Mouse (Mus musculus) cerebellum, postnatal 25 days (tissue): Measurements from ENCODE around the gene Rex1bd.

ENCODE experiments used
- DNase-seq, 2 experiments: peaks; one replicate each; pipeline ENCODE4 v3.0.0; 2021; ENCODE audit warnings: mixed read lengths in 2 of 2

The Rex1bd gene

DNA sequence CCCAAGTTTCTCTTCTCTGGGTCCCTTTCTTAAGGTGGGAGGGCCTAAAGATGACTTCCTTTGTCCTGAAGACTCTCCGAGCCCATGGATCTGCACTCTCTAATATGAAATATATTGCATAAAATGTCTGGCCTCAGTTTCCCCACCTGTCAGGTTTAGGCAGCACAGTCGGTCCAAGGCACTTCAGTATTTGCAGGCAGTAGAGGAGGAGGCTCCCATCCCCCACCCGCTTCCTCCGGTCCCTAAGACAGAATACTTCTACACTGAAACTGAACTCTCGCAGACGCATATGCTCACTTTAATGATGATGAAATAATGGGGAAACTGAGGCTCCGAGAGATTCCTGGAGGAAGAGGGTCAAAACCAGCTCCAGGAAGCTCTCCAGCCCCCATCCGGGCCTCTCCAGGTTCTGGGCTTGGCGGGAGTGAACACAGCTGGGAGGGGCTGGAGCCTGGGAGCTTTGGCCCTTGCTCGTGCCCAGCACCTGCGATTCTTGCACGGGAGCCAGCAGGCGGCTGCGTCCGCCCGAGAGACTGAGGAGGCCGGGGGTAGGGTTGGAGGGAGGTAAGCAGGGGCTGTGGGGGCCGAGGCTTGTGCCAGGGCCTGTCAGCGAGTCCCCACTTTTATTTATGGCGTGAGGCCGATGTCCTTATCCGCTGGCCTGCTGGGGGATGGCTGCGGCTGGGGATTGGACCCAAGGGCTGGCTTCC is 4.6 kb downstream of the Rex1bd start:
- peak; percentile 65 to 72 for DNase-seq

DNA sequence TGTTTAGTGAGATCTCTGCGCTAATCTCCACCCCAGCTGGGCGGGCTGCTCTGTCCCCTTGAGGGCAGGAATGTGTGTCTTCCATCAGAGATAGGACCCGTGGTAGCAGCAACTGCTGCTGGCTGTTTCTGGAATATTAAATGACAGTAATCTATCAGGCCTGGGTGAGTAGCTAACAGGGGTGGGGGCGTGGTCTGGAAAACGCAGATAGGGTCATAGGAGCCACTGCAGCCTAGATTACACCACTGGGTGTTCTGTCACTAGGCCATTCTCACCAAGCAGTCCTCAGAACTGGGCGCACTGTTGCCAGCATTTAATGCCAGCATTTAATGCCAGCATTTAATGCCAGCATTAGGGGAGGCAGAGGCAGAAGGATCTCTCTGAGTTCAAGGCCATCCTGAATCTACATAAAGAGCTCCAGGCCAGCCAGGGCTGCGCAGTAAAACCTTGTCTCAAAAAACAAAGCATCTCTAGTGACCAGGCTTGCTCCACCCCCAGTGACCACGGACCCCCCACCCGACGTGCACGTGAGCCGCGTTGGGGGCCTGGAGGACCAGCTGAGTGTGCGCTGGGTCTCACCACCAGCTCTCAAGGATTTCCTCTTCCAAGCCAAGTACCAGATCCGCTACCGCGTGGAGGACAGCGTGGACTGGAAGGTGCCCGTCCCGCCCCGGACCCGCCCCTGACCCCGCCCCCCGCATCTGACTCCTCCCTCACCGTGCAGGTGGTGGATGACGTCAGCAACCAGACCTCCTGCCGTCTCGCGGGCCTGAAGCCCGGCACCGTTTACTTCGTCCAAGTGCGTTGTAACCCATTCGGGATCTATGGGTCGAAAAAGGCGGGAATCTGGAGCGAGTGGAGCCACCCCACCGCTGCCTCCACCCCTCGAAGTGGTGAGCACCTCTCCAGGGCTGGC is 5.9 kb downstream of the Rex1bd start:
- peak; percentile 73 to 86 for DNase-seq

DNA sequence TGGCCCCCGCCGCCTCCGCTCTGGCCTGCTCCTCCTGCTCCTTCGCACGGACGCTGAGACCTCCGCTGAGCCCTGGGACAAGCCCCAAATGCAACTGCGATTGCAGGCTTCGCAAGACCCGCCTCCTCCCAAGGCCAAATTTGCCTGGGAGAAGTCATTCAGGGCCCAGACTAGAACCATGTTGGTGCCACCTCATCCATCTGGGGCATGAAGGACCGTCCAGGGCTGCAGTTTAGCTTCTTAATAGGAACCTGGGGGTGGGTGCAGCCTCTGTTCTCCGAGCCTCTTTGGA is 10.8 kb downstream of the Rex1bd start:
- no peak for DNase-seq

DNA sequence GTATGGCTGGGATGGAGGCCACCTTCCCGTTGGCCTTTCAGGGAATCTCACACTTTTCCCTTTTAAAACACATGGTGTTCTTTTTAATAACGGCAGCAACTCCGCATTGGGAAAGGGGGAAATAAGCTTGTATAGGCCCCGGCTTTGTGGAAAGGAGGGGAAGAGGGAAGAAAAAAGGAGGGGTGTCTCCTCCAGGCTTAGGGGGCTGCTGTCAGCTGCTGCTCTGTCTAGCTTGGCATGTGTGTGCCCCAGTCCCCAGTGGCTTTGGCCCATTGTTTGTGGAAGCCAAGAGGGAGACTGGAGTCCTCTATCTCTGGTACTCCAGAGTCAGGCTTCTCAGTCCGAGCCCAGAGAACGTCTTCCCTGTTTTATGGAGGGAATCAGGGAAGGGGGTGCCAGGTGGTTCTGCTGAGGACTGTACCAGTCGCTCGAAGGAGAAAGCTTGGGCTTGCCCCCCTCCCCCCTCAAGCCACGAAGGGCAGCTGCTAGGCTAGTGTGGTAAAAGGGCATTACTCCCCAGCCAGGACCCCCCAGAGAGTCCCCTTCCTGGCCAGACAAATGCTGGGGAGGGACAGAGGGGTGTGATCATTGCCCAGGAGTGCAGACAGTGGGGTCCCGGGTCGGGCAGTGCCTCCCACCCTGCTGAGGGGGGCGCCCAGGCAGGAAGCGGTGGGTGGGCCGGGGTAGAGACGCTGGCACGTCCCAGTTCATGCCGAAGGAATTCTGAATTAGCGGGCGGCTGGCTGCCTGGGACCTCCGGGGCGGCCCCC is 11.4 kb downstream of the Rex1bd start:
- no peak for DNase-seq

DNA sequence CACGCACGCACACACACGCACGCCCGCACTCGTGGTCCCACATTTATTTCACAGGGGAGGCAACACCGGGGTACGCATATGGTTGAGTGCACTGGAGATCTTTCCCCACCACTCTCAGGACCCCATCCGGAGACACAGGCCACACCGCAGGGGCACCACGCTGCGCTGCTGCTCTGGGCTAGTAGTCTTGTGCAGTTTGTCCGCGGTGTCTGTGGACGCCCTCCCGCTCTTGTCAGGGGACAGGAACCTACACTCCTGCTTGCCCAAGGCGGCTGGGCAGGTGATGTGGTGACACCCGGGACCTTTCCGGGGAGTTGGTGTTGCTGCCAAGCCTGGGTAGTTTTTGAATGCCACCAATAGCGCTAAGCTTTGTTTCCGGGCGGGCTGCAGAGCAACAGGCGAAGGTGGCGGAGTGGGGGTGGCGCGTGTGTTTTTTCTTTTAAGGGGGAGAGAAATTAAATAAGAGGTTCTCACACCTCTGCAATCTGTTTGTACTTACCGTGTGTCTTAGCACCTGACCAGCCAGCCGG is 12.1 kb downstream of the Rex1bd start:
- DNase-seq, result no peak

DNA sequence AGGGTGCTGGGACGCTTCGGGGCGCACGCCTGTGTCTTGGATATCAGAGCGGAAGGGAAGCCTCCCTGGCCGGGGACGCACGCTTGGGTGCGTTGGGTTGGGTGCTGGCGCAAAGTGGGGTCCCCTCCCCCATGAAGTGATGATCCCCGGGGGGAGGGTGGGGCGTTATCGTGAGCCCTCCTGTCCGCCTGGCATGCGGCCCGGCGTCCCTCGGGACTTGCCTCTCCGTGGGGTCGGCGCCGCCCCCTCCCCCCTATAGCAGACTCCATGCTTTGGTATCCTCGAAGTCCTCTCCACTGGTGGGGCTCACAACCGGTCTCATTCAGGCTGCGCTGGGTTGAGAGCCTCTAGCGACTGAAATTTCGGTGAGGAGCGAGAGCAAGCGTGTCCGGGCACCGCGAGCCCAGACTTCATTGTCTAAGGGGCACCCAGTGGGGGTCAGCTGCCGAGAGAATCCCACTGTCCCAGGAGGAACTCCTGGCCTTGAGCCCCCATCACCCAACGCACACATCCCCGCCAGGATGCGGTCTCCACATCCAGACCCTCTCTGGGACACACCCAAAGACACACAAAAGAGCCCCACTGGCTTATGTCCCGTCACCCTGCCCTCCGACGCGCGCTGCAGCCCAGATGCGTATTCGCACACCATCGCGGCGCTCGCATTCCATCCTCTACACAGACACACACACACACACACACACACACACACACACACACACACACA is 12.7 kb downstream of the Rex1bd start:
- DNase-seq, result no peak

DNA sequence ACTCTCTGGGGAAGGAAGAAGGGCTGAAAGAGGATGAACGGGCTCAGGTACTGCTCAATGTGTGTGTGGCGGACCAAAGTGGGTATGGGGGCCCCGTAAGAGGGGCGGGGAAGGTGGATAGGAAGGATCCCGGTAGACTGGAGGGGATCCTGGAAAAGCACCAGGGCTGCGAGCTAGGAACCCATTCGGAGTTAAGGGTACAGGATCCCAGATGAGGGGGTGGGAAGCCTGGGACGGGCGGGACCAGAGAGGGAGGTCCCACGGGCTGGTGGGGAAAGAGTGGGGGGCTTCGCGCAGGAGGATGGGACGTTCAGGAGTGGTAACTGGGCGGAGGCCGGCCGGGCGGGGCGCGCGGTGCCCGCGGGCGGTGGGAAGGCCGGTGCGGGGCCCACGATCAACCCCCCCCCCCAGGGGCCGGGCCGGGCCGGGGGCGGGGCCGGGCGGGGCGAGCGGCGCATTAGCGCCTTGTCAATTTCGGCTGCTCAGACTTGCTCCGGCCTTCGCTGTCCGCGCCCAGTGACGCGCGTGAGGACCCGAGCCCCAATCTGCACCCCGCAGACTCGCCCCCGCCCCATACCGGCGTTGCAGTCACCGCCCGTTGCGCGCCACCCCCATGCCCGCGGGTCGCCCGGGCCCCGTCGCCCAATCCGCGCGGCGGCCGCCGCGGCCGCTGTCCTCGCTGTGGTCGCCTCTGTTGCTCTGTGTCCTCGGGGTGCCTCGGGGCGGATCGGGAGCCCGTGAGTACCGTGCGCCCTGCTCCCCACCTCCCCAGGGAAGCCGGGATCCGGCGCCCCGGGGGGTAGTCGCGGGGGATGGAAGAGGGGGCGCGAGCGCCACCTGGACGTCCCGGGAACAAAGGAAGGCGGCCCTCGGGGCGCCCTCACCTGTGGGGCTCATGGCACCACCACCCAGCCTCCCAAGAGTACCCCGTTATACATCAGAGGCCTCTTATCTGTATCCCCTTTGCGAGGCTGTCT is 13.6 kb downstream of the Rex1bd start, which contains the start of gene Crlf1:
TSS of gene Crlf1 (plus strand) at position 495 of the 977 bp plus-strand sequence.
- DNase-seq, result peak in 1 of 2 experiments; percentile 36

DNA sequence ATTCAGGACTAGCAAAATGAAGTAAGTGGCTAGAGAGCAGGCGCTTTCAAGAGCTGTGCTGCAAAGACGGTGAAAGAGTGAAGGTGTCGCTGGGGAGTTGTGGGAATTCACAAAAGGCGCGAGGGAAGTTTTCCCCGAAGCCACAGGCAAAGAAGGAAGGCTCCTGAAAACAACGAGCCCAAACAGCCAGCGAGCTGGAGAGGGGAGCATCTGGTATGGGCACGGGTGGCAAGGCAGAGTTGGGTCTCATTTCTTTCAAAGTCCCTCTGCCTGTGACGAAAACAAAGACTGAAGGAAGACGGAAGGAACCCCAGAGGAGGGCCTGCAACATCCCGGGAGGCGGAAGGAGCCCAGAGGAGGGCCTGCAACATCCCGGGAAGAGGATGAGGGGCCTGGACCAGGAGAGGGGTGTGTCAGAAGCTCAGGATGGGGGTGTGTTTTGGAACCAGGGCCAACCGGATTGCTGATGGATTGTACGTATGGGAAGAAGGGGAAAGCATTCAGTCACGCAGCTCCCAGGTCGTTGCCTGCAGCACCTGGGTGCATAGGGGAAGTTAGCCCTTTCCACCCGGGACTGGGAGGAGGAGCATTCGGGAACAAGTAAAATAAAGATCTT is 15.6 kb downstream of the Rex1bd start:
- no peak for DNase-seq

DNA sequence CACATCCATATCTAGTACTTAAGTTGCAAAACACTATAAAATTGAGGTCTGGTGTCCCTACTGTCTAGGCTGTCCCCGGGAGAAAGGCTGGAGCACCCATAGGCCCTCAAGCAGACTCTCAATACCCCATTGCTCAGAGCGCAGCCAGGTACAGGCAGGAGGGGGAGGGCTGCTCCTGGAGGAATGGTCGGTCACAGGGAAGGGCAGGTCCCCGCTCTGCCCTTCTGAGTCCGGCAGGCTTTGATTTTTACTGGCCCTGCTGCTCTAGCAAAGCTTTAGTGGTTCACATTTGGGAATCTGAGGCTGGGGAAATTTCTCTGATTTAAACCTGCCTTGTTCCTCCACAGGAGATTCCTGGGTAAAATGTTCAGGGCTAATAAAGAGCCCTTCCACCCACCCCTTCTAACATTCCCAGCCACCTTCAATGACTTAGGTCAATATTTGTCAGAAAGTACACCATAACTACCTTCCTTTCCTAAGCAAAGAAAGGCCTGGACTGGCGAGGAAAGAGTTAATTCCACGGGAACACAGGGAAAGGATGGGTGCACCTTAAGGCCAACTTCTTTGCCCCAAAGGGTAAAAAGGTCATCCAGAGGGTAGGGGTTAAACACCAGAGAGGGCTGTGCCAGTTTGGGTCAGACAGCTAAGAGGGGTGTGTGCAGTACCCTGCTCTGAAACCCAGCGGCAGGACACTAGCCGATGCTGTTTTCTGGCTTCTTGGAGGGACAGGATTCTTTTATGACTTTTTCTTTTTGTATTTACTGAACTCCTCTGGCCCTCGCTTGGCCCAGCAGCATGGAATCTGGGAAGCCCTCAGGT is 16.3 kb downstream of the Rex1bd start:
- no peak for DNase-seq

DNA sequence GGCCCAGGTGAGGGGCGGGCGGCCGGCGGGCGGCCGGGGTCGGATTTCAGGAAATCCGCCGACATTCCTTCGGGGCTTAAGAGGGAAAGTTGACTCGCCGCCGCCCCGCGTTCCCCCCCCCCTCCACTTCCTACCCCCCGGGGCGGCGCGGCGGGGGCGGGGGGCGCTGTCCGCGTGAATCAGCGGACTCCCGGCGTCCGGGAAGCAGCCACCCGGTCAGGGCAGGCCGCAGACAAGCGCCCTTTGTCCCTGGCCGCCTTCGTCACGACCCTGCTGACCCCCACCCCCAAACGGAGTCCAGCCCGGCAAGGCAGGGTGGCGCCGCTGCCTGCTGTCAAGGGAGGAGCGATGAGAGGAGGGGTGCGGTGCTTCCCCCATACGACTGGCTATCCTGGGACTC is 17.0 kb downstream of the Rex1bd start:
- DNase-seq, result no peak

DNA sequence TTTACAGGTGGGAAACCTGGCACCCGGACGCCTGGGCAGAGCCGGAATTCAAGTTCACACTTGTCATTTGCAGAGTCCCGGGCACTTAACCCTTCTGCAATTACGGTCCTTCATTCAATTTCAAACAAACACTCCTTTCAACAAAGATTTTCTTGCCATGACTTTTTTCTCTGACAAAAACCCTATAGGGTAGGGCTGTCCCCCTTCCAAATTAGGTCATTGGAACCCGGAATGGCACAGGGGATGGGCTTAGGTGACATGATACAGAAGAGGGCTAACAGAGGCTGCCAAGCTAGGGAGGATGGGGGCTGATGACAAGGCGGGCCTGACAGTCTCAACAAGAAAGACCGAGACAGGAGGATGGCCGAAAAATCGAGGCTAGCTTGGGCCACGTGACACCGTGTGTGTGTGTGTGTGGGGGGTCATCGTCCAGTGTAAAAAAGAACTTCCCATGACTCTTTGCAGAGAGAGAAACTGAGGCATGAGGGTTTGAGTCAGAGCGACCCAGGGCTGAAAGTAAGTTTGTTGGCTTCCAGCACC is 17.6 kb downstream of the Rex1bd start:
- no peak for DNase-seq

DNA sequence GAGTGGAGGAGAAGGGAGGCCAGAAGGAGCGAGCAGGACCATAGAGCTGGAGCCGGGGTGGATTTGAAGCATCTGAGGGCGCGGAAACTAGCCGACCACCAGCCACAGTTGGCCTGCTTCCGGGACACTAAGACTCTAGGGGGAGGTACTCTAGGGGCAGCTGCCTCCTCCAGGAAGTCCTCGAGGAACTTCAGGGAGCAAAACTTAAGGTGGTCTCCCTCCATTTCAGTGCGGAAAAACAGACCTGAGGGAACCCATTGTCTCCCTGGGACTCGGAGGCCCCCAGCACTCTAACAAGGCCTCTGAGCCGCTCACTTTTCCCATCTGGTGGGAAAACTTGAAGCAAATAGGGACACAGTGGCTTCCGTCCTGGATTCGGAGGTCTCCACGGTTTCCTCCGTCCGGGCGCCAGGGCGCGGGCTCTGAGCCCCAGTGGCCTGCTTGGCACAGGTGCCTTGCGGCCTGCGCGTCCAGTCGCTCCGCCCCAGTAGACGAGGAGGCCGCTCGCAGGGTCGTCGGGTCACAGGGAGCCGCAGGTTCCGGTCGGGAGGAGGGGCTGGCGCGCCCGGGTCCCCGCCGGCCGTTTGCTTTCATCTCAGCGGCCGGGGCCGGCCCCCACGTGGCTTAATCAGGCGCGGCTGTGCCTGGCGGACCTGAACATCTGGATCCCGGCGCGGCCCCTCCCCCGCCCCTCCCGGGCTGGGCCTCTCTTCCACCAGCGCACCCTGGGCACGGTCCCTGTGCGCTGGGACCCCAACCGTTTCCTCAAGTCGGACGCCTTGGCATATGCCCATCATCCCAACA is 18.4 kb downstream of the Rex1bd start:
- peak; percentile 62 to 72 for DNase-seq

DNA sequence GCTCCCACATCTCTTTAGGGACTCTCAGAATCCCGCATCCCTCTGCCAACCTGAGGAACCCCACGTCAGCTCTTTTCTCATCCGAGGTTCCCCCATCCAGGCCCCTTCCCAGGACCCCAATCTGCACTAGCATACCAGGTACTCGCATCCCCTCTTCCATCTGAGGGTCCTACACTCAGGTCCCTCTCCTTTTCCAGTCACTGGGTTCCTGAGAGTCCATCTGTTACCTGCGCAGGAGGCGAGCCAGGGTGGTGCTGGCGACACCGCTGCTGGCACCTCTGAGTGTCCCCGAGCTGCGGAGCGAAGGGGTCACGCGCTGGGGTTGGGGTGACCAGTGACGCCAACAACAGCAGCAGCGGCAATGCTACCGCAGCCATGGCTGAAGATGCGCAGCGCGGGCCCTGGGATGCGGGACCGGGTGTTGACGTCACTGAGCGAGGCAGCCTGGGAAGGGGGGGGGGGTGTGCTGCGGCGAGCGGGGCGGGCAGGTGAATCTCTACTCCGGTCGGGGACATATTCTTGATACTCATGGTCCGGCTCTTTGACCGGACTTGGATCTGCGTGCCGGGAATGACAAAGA is 19.5 kb downstream of the Rex1bd start, which contains the start of gene Tmem59l:
TSS of gene Tmem59l (minus strand) at position 418 of the 580 bp plus-strand sequence.
- DNase-seq, result peak; percentile 86 to 90

DNA sequence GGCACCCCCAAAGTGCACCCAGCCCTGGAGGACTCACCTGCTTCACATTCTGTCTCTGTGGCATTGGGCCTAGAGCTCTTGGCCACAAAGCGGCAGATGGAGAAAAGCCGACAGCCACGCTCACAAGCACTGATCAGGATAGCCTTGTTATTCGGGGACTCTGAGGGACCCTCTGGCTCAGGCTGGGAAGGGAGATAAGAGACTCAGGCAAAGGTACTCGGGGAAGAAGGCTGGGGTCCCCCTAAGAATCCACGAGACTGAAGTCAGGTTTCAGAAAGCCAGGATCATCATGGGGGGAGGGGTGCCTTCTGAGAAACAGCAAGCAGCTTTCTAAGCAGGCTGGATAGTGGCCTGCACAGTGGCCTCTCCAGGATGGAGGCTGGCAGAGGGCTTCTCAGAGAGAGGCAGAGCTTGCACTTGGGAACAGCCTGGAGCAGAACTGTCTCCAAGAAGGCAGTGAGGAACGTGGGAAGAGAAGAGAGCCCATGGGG is 20.3 kb downstream of the Rex1bd start:
- peak; percentile 78 to 82 for DNase-seq

DNA sequence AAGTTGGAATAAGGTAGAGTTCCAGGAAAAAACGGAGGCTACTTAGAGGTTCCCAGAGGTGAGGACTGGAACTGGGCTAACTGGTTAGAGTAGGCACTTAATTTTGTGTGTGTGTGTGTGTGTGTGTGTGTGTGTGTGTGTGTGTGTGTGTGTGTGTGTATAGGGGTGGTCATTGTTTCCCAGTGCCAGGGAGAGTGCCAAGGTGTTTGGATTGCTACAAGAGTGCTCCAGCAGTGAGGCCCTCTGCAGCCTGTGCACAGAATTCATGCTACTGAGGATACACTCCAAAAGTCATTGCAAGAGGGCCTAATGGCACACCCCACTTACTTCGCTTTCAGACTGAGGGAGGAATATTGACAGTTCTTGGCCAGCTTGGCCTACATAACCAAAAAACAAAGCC is 23.6 kb downstream of the Rex1bd start:
- no peak for DNase-seq

DNA sequence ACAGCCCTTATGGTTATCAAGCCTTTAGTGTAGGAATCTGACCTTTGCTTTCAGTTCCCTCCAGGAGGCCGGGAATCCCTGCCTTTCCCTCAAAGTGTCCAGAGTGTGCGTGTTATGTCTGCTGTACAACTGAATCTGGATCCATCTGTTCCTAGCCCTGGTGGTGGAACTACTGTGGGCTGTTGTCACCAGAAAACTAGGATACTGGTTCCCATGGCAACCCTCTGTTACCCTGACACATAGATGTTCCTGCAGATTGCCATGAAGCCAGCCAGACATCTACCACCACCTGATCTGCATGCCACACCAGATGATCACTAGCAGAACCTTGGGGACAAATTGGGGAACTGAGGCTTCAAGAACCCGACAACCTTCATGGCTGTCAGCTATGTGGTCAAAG is 24.6 kb downstream of the Rex1bd start:
- no peak for DNase-seq

DNA sequence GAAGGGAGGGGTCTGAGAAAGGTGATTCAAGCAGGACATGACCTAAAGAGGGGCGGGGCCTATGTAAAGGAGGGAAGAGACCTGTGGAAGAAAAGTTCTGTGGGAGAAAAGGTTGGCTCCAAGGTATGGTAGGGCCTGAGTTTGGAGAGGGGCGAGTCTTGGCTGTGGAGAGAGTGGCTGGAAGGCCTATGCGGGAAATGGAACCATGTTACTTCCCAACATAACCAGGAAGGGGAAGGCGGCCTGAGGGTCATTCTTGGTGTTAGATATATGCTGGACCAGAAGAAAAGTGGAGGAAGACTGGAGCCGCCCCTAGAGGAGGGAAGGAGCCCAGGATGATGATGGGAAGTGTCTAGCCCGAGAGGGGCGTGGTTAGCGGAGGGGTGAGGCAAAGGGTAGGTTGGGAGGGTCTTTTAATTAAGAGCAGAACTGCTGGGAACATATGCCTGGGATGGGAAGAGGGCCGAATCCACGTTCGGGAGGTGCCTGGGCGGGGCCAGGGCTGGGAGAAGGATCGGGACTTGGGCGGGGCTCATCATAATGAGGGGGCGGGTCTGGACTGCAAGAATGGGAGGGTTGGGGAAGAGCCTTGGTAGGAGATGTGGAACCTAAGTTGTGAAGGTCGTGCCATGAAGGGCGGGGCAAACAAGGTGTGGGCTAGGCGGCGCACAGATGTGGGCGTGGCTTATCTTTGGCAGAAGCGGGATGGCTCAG is 29.1 kb downstream of the Rex1bd start:
- peak in 1 of 2 experiments; percentile 54 for DNase-seq
